Mouse (Mus musculus): ENCODE results near the gene Pde10a. TPM values are rescaled to one million over a fixed set of nuclear protein-coding genes. Genes with fewer than 3 reads are reported as not detected.

The Pde10a gene
- polyA plus RNA-seq, 1 experiment from 2014 or later = 1.3 TPM

DNA sequence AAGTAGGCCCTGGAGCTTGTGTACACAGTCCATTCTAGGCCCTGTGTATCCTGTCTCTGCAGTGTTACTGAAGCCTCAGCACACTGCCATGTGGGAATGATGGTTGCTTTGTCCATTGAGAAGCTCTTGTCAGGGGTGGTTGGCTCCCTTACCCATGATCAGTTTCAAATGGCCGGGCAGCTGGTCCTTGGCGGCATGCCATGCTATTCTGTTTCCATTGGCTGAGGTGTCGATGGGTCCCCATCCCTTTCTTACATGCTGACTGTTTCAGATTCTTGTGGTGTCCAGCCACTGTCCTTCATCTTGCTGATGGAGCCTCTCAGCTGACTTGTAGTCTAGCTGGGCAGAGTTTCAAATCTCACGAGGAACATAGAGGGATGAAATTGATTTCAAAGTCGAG lies 305.8 kb downstream of the Pde10a start:
- Histone ChIP-seq H3K9ac (ENCODE audit: low read depth, low read length) (no peak overlapping the region), H3K27ac (no peak overlapping the region), H3K4me1 (replicated peaks; ENCODE audit: insufficient read depth, low read length) (0 out of 2 replicates have a peak, but pooled peaks cover 3% of the 10 kb centered on the region), H3K9me3 (replicated peaks; ENCODE audit: low read length) (no peaks in the 10 kb centered on the region), H3K4me3 (replicated peaks; ENCODE audit: low read depth, low read length) (no peak overlapping the region), H3K4me2 (ENCODE audit: low read length) (no peak overlapping the region), H3K36me3 (ENCODE audit: insufficient read depth, low read length) (no peaks in the 10 kb centered on the region), H3K27me3 (ENCODE audit: insufficient read depth, low read length) (no peaks in the 10 kb centered on the region)
- 84% methylated on average over 5 of the region's 5 CpGs for WGBS
- ATAC-seq (replicated peaks; ENCODE audit: low FRiP score, low read depth) (no peak), DNase-seq (ENCODE audit: low spot score) (no peak)
- TF ChIP-seq CTCF (IDR thresholded peaks at IDR 0.05; ENCODE audit: low read depth) = no peak

DNA sequence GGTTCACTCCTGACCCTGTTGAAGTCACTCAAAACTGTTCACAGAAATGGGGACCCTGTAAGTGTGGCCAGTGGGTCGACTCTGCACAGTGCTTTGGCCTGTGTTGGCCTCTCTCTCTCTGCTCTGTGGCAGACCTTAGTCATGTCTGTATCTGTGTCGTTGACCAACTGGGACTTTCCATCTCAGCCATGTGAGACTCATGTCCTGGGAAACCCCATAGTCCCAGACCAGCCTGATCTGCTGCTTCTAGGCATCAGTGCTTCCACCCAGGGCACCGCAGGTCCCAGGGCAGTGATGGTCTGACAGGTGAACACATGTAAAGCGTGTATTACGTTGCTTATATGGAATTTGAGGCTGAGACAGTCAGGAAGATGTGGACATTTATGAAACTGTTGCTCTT lies 311.1 kb downstream of the Pde10a start:
- ATAC-seq (replicated peaks; ENCODE audit: low FRiP score, low read depth) = no peak
- H3K4me2 ChIP-seq (ENCODE audit: low read length) = no peak overlapping the region

DNA sequence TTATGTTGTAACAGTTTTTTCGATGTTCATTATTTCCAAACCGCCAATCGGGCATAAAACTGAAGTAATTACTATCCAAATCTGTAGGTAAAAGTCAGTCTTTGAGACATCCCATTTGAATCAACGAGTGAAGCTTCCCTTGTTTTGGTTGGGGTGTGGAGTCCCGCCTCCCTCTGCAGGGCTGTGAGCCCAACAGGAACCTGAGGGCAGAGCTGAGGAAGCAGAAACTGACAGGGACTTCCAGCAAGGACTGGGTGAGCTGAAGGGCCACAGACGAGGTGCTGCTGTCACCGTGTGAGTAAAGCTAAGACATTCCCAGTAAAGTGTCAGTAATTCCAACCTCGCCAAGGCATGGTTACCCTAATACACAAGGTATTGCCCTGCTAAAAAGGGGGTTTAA lies 313.1 kb downstream of the Pde10a start:
- Histone ChIP-seq H3K9me3 (replicated peaks; ENCODE audit: low read length) (no peaks in the 10 kb centered on the region), H3K4me1 (replicated peaks; ENCODE audit: insufficient read depth, low read length) (peaks cover 19% of the 10 kb centered on the region), H3K27ac (no peak overlapping the region), H3K36me3 (ENCODE audit: insufficient read depth, low read length) (no peaks in the 10 kb centered on the region), H3K4me2 (ENCODE audit: low read length) (no peak overlapping the region), H3K27me3 (ENCODE audit: insufficient read depth, low read length) (no peaks in the 10 kb centered on the region), H3K9ac (ENCODE audit: low read depth, low read length) (no peak overlapping the region), H3K4me3 (replicated peaks; ENCODE audit: low read depth, low read length) (no peak overlapping the region)
- ATAC-seq (replicated peaks; ENCODE audit: low FRiP score, low read depth) (no peak), DNase-seq (ENCODE audit: low spot score) (peak; percentile 19)
- no peak for TF ChIP-seq CTCF (IDR thresholded peaks at IDR 0.05; ENCODE audit: low read depth)
- WGBS = 48% methylated on average over 8 of the region's 8 CpGs

More for the DNA sequence above, 311.1 kb downstream of the Pde10a start:
- Histone ChIP-seq H3K36me3 (ENCODE audit: insufficient read depth, low read length) (no peaks in the 10 kb centered on the region), H3K9ac (ENCODE audit: low read depth, low read length) (no peak overlapping the region), H3K27me3 (ENCODE audit: insufficient read depth, low read length) (no peaks in the 10 kb centered on the region), H3K9me3 (replicated peaks; ENCODE audit: low read length) (no peaks in the 10 kb centered on the region), H3K4me1 (replicated peaks; ENCODE audit: insufficient read depth, low read length) (peaks cover 14% of the 10 kb centered on the region), H3K27ac (no peak overlapping the region), H3K4me3 (replicated peaks; ENCODE audit: low read depth, low read length) (no peak overlapping the region)
- 92% methylated on average over 5 of the region's 5 CpGs for WGBS
- DNase-seq (ENCODE audit: low spot score) = no peak
- no peak for TF ChIP-seq CTCF (IDR thresholded peaks at IDR 0.05; ENCODE audit: low read depth)

DNA sequence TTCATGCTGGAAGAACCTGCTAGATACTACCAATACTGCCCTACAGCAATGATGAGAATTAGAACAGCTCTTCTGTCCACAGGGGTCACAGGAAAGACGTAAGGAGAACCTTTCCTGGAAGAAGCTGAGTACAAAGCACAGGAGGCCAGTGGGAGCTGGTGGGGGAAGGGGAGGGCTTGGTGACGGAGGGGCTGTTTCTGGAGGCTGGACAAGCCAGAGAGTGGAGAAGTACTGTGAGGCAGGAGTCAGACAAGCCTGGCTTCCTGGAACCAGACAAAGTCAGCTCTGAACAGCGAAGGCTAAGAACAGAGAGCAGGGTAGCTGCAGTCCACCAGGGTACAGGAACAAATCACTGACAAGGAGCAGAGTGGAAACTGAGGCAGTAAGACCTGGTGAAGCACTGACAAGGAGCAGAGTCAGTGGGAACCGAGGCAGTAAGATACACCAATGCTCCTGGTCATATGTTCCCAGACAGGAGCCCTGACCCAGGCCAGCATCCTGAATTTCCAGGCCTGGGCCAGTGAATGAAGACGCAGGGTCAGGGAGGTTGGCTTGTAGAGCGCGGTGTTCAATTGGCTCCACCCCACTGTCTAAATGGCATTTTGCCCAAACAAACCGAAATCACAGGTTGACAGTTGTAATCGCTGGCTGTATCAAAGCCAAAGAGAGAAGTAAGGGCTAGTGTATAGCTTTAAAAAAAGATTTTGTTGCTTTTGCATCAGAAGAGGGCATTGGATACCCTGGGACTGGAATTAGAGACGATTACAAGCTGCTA lies 314.3 kb downstream of the Pde10a start:
- no peaks in the 10 kb centered on the region for H3K27me3 ChIP-seq (ENCODE audit: insufficient read depth, low read length)
- ATAC-seq (replicated peaks; ENCODE audit: low FRiP score, low read depth) (0 out of 2 replicates have a peak, but pooled peaks have one; percentile 33), DNase-seq (ENCODE audit: low spot score) (peak; percentile 45)
- H3K9me3 ChIP-seq (replicated peaks; ENCODE audit: low read length) = no peaks in the 10 kb centered on the region
- H3K27ac ChIP-seq = no peak overlapping the region
- TF ChIP-seq CTCF (IDR thresholded peaks at IDR 0.05; ENCODE audit: low read depth) = no peak
- no peak overlapping the region for H3K4me3 ChIP-seq (replicated peaks; ENCODE audit: low read depth, low read length)
- no peak overlapping the region for H3K9ac ChIP-seq (ENCODE audit: low read depth, low read length)
- WGBS = 49% methylated on average over 10 of the region's 10 CpGs
- peaks cover 19% of the 10 kb centered on the region for H3K4me1 ChIP-seq (replicated peaks; ENCODE audit: insufficient read depth, low read length)
- no peak overlapping the region for H3K4me2 ChIP-seq (ENCODE audit: low read length)
- H3K36me3 ChIP-seq (ENCODE audit: insufficient read depth, low read length) = no peaks in the 10 kb centered on the region

DNA sequence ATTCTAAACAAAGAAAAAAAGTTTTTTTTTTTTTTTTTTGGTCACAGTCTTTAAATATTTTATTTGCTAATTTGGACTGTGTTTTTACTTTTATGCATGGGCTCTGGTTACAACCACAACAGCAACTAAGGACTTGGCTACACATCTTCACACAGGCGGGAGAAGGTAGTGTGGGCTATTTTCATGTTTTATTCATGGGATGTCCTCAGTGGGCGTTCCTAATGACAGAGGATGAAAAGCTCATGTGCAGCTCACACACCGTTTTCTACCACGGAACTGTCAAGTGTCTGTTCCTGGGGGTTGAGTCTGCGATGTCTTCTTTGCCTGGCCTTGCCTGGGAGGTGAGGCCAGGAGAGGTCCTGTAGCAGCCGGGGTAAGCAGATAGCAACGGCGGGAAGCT lies 315.9 kb downstream of the Pde10a start:
- no peak for ATAC-seq (replicated peaks; ENCODE audit: low FRiP score, low read depth)
- 72% methylated on average over 8 of the region's 8 CpGs for WGBS
- H3K4me2 ChIP-seq (ENCODE audit: low read length) = no peak overlapping the region
- H3K27ac ChIP-seq = no peak overlapping the region
- no peak for TF ChIP-seq CTCF (IDR thresholded peaks at IDR 0.05; ENCODE audit: low read depth)
- H3K4me3 ChIP-seq (replicated peaks; ENCODE audit: low read depth, low read length) = no peak overlapping the region
- no peaks in the 10 kb centered on the region for H3K9me3 ChIP-seq (replicated peaks; ENCODE audit: low read length)
- no peaks in the 10 kb centered on the region for H3K27me3 ChIP-seq (ENCODE audit: insufficient read depth, low read length)
- no peak for DNase-seq (ENCODE audit: low spot score)
- H3K36me3 ChIP-seq (ENCODE audit: insufficient read depth, low read length) = no peaks in the 10 kb centered on the region
- H3K9ac ChIP-seq (ENCODE audit: low read depth, low read length) = no peak overlapping the region
- H3K4me1 ChIP-seq (replicated peaks; ENCODE audit: insufficient read depth, low read length) = peaks cover 19% of the 10 kb centered on the region

- no peaks in the 10 kb centered on the region for H3K9me3 ChIP-seq (replicated peaks; ENCODE audit: low read length)
- DNase-seq (ENCODE audit: low spot score) = no peak
- WGBS = 57% methylated on average over 8 of the region's 8 CpGs
- no peaks in the 10 kb centered on the region for H3K27me3 ChIP-seq (ENCODE audit: insufficient read depth, low read length)
- TF ChIP-seq CTCF (IDR thresholded peaks at IDR 0.05; ENCODE audit: low read depth) = no peak
- no peak overlapping the region for H3K4me3 ChIP-seq (replicated peaks; ENCODE audit: low read depth, low read length)
- no peak for ATAC-seq (replicated peaks; ENCODE audit: low FRiP score, low read depth)
- H3K4me2 ChIP-seq (ENCODE audit: low read length) = no peak overlapping the region
- peak overlapping the region; percentile 60; the same call in 1 of the 2 replicates for H3K27ac ChIP-seq
- H3K9ac ChIP-seq (ENCODE audit: low read depth, low read length) = no peak overlapping the region
- no peaks in the 10 kb centered on the region for H3K36me3 ChIP-seq (ENCODE audit: insufficient read depth, low read length)
- peaks cover 24% of the 10 kb centered on the region for H3K4me1 ChIP-seq (replicated peaks; ENCODE audit: insufficient read depth, low read length)
These were observed 316.8 kb downstream of the Pde10a start for GRCm38 (mm10) chr17:8841897-8842540.
